Mouse (Mus musculus) ES-E14 (cell line): Measurements from ENCODE around the gene Zfyve16. TPM values are rescaled to one million over a fixed set of nuclear protein-coding genes. Genes with fewer than 3 reads are reported as not detected.

ENCODE experiments used
- DNase-seq: peaks from one replicate; pipeline ENCODE4 v3.0.0-alpha.2; 2013; ENCODE audit warnings: low read depth, low spot score
- H3K27ac ChIP-seq: 2 replicates; pipeline ENCODE4 v1.5.1; 2012; ENCODE audit warnings: low read depth, mild to moderate bottlenecking, low read length, moderate library complexity, mixed read lengths; ENCODE audit not compliant: poor library complexity, insufficient read depth, severe bottlenecking
- H3K36me3 ChIP-seq: 2 replicates; pipeline ENCODE4 v1.6.1; 2012; ENCODE audit warnings: mild to moderate bottlenecking, low read length, moderate library complexity, mixed read lengths; ENCODE audit not compliant: control insufficient read depth, poor library complexity, insufficient read depth, severe bottlenecking
- H3K4me1 ChIP-seq, 2 experiments: fragments of 150-350 bp in 1 of 2; sonication (generic) in 1 of 2; 2 replicates each; pipeline ENCODE4 v1.6.1; 2012; ENCODE audit warnings: low read length in 2 of 2, mild to moderate bottlenecking in 1 of 2, mixed read lengths in 1 of 2; ENCODE audit not compliant: control insufficient read depth in 2 of 2, insufficient read depth in 2 of 2, poor library complexity in 1 of 2
- H3K4me3 ChIP-seq, 2 experiments: fragments of 150-350 bp in 1 of 2; sonication (generic) in 1 of 2; 2 replicates each; pipeline ENCODE4 v1.5.1; 2012; ENCODE audit warnings: low read length in 2 of 2, low read depth in 1 of 2, mild to moderate bottlenecking in 1 of 2, mixed read lengths in 1 of 2; ENCODE audit not compliant: insufficient read depth in 1 of 2, poor library complexity in 1 of 2, severe bottlenecking in 1 of 2
- H3K9ac ChIP-seq: 2 replicates; pipeline ENCODE4 v1.6.1; 2012; ENCODE audit warnings: low read depth, mild to moderate bottlenecking, low read length, mixed read lengths; ENCODE audit not compliant: poor library complexity, insufficient read depth, severe bottlenecking
- H3K9me3 ChIP-seq: fragments of 150-350 bp; sonication (generic); 2 replicates; pipeline ENCODE4 v1.6.1; 2012; ENCODE audit warnings: low read depth, mild to moderate bottlenecking, low read length; ENCODE audit not compliant: control insufficient read depth, insufficient read depth
- CHD2 ChIP-seq: IDR thresholded peaks from 2 replicates; pipeline ENCODE4 v1.6.1; 2014; ENCODE audit warnings: mild to moderate bottlenecking, low read depth, low read length, inconsistent platforms
- HCFC1 ChIP-seq: IDR thresholded peaks from 2 replicates; pipeline ENCODE4 v1.6.1; 2012; ENCODE audit warnings: low read length, inconsistent platforms, borderline replicate concordance; ENCODE audit not compliant: insufficient read depth
- MAFK ChIP-seq: IDR thresholded peaks from 2 replicates; pipeline ENCODE4 v1.6.1; 2014; ENCODE audit warnings: mild to moderate bottlenecking, low read depth, low read length, inconsistent platforms; ENCODE audit not compliant: insufficient read depth
- ZC3H11A ChIP-seq: IDR thresholded peaks from 2 replicates; pipeline ENCODE4 v1.6.1; 2012; ENCODE audit warnings: low read depth, mild to moderate bottlenecking, inconsistent platforms, low read length, borderline replicate concordance
- ZNF384 ChIP-seq: IDR thresholded peaks from 2 replicates; pipeline ENCODE4 v1.6.1; 2012; ENCODE audit warnings: low read depth, low read length, inconsistent platforms
- in situ Hi-C, 2 experiments: fragments of 600-800 bp; cut with MboI; formaldehyde crosslinking; loops; one replicate each; pipeline ENCODE4 v1.15.1; 2025; ENCODE audit warnings: low sequenced_read_pairs in 2 of 2, inconsistent platforms in 1 of 2; ENCODE audit not compliant: unreplicated experiment in 2 of 2
- total RNA-seq: library from RNA; depleted of rRNA; stranded (reverse); fragments of 300-350 nt; gene quantifications from 2 replicates; pipeline ENCODE4 v1.2.3, GENCODE M21; 2012

The Zfyve16 gene
- total RNA-seq, 1 experiment: 12.6 TPM

- H3K36me3 ChIP-seq: no peaks in the 10 kb centered on the region
- DNase-seq: no peak
- no peaks in the 10 kb centered on the region for H3K9me3 ChIP-seq
- peak overlapping the region in 1 of 2 experiments; percentile 33; a peak in 1 of 4 replicates for H3K4me3 ChIP-seq
- H3K9ac ChIP-seq: no peak overlapping the region
- in situ Hi-C loops: no loop called here
- no peak for TF ChIP-seq HCFC1
- no peak for TF ChIP-seq CHD2
- no peak for TF ChIP-seq ZNF384
- no peak for TF ChIP-seq MAFK
- TF ChIP-seq ZC3H11A: no peak
- no peak overlapping the region for H3K27ac ChIP-seq
- no peaks in the 10 kb centered on the region for H3K4me1 ChIP-seq
These were observed 47.3 kb downstream of the Zfyve16 start for GRCm38 (mm10) chr13:92483348-92483747.

GRCm38 (mm10) chr13:92470151-92470550, 60.5 kb downstream of the Zfyve16 start:
- H3K36me3 ChIP-seq: no peaks in the 10 kb centered on the region
- no peak for DNase-seq
- no peaks in the 10 kb centered on the region for H3K4me1 ChIP-seq
- no peak overlapping the region for H3K4me3 ChIP-seq
- in situ Hi-C loops: no loop called here
- H3K9ac ChIP-seq: no peak overlapping the region
- no peaks in the 10 kb centered on the region for H3K9me3 ChIP-seq
- H3K27ac ChIP-seq: no peak overlapping the region
- TF ChIP-seq ZC3H11A (no peak), ZNF384 (no peak), HCFC1 (no peak), MAFK (no peak), CHD2 (no peak)

- in situ Hi-C loops: no loop called here
- H3K4me3 ChIP-seq: no peak overlapping the region
- H3K9ac ChIP-seq: no peak overlapping the region
- H3K4me1 ChIP-seq: no peaks in the 10 kb centered on the region
- no peak for TF ChIP-seq MAFK
- H3K9me3 ChIP-seq: no peaks in the 10 kb centered on the region
- no peaks in the 10 kb centered on the region for H3K36me3 ChIP-seq
- no peak overlapping the region for H3K27ac ChIP-seq
- DNase-seq: no peak
These were observed 61.3 kb downstream of the Zfyve16 start for GRCm38 (mm10) chr13:92469381-92469780.

- no peak for DNase-seq
- H3K4me3 ChIP-seq: no peak overlapping the region
- no peaks in the 10 kb centered on the region for H3K4me1 ChIP-seq
- no peak for TF ChIP-seq CHD2
- no peak for TF ChIP-seq ZC3H11A
- TF ChIP-seq HCFC1: no peak
- TF ChIP-seq MAFK: no peak
- no peak for TF ChIP-seq ZNF384
- H3K36me3 ChIP-seq: no peaks in the 10 kb centered on the region
- in situ Hi-C loops: no loop called here
- no peak overlapping the region for H3K9ac ChIP-seq
- no peaks in the 10 kb centered on the region for H3K9me3 ChIP-seq
- H3K27ac ChIP-seq: no peak overlapping the region
These were observed 62.8 kb downstream of the Zfyve16 start for GRCm38 (mm10) chr13:92467891-92468290.

- Histone ChIP-seq H3K9ac (no peak overlapping the region), H3K4me1 (no peaks in the 10 kb centered on the region), H3K4me3 (no peak overlapping the region), H3K9me3 (no peaks in the 10 kb centered on the region), H3K27ac (no peak overlapping the region), H3K36me3 (no peaks in the 10 kb centered on the region)
- TF ChIP-seq ZC3H11A: no peak
- TF ChIP-seq HCFC1: no peak
- no peak for TF ChIP-seq ZNF384
- no peak for TF ChIP-seq MAFK
- no peak for TF ChIP-seq CHD2
- DNase-seq: no peak
- in situ Hi-C loops: no loop called here
These were observed 66.0 kb downstream of the Zfyve16 start for GRCm38 (mm10) chr13:92464698-92465097.
